Mouse (Mus musculus): ENCODE results near the gene Serpinf1.
A peak's percentile ranks its signal among the peaks of the same experiment; 100 is the strongest.
"Not testable (repeated sequence)": the region's sequence is repeated elsewhere in the genome, so short reads cannot be mapped to it uniquely, and the experiment has no call there.

Serpinf1 gene

DNA sequence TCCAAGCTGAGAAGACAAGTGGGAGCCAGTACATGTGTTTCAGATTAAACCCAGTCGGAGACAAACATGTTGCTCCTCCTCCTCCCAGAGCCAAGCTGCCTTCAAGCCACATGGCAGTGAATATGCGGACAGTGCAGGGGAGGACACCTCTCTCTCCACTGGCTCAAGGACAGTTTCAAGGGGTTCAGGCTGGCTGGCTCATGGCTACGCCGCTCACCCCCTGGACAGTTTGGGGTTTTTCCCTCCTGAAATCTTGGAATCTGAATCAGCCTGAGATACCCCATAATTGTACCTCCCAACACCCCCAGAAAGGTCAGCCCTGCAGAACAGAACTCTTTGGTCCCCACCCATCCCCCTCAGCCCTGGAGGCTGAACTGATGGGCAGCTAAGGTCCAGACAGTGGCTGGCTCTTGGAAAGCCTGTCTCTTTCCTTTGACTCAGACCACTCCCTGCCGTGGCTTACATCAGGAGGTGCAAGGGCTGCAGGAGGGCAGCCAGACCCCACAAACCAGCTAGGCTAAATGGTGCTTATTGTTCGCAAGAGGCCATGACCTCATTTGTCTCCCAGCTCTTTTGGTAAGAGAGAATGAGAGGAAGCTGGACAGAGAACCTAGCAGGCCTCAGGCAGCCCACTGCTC is 1.0 kb downstream of the Serpinf1 start:
- DNase-seq (ENCODE audit: low spot score) = peak; percentile 58

DNA sequence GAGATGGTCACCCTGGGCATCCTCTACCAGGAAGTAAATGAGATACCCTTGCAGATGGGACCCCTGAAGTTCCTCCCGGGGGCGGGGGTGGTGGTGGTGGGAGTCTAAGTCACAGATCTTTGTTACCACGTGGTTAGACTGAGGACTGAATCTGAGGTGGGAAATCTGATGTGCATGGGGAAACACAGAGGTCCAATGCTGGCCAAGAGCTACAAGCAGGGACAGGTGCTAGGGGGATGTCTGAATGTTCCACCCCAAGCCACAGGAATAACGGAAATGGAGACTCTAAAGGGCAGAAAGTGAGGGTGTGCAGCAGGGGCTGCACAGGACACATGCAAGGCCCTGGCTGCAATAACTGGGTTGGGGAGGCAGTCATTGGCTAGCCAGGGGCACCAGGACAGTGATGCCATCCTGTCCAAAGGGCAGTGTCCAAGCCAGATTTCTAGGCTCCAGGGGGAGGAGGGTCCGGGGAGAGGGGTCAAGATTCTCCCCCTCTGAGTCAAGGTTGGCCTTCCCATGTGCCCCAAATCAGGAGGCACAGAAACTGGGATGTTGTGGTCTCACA is 1.6 kb downstream of the Serpinf1 start:
- DNase-seq (ENCODE audit: low spot score) = no peak

DNA sequence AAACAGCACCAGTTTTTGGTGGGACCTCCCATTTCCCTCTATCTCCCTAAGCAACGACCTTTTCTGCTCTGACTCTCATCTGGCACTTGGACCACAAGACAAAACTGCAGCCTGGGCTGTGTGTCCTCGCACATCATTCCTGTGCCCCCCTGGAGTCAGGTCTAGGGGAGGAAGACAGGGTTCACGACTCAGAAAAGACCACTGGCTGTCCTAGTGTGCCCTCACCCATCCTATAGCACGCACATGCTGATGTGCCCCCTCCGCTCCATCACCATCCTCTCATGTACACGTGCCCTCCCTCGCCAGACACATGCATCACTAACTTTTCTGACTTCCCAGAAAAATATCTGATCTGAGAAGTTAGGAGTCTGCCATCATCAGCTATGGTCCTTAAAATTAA is 2.5 kb downstream of the Serpinf1 start:
- DNase-seq (ENCODE audit: low spot score) = no peak

DNA sequence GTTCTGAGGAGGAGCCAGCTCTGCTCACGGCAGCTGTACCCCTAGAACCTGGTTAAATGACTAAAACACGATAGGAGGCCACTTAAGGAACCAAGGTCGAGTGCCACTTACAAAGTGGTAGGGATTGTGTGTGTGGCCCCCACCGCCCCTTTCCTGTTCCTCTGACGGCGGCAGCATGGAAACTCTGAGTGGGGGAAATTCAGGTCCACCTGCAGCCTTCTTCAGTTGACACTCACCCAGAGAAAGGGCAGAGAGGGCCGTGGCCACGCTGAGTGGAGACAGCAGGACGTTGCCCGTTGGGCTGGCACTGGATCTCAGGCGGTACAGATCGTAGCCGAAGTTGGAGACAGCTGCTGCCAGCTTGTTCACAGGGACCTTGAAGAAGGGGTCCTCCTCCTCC is 6.5 kb downstream of the Serpinf1 start:
- DNase-seq (ENCODE audit: low spot score) = no peak

DNA sequence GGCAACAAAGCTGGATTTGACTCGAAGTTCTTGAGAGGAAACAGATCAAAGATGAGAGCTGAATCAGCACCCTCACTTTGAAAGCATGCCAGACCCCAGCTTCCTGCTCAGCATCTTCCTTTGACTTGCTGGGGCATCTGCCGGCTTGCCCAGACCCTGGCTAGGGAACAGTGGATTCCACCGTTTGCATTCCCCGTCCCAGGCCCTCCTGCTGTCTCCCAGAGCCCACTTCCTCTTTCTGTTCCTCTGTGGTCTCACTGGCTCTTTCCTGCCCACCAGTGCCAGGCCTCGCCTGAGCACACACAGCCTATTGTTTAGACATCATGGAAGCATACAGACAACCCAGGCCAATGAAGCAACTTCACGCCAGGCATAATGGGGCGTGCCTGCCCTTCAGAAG is 7.4 kb downstream of the Serpinf1 start:
- DNase-seq (ENCODE audit: low spot score) = no peak

DNA sequence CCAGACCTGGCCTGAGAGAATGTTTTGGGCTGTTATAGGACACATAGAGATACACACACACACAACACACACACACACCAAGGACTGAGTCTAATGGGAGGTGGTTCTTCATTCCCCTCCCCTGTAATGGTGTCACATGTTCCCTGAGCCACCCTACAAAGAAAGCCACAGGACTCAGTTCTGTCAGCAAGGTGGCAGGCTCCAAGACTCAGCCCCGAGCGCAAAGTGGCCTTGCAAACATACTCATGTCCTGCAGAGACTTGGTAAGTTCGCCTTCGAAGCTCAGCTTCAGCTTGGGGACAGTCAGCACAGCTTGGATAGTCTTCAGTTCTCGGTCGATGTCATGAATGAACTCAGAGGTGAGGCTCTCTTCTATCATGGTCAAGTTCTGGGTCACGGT is 11.9 kb downstream of the Serpinf1 start:
- DNase-seq (ENCODE audit: low spot score) = no peak

DNA sequence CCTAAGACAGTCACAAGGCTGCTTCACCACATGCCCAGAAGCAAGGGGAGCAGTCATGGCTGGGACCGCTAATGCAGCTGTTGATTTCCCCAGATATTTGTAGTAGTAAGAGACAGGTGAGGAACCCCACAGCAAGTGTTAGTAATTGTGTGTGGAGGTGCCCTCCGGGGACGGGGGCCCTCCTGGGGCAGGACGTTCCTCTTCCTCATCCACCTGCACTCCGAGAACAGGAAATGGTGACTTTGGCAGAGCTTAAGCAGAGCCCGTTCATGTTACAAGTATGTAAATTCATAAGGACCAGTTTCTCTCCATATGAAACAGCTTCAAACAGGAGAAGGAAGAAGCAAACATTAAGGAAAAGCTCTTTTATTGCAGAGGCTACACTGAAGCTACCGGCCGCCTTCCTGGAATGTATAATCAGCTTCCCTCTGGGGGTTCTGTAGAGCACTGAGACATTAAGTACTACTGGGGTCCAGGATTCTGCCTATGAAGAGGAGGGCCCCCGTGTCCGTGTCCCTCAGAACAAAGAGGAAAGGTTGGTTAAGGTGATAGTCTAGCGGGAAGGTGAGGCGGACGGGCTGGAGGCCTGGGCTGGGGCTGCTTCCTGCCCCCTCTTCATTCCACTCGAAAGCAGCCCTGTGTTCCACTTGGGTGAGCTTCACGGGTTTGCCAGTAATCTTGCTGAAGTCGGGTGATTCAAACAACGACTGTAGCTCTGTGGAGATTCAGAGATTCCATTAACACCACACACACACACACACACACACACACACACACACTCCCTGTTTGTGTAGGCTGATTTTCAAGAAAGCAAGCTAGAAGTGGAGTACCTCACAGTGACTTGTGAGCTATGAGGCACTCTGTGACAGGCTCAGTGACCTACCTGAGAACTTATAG is 12.6 kb downstream of the Serpinf1 start:
- no peak for DNase-seq (ENCODE audit: low spot score)

DNA sequence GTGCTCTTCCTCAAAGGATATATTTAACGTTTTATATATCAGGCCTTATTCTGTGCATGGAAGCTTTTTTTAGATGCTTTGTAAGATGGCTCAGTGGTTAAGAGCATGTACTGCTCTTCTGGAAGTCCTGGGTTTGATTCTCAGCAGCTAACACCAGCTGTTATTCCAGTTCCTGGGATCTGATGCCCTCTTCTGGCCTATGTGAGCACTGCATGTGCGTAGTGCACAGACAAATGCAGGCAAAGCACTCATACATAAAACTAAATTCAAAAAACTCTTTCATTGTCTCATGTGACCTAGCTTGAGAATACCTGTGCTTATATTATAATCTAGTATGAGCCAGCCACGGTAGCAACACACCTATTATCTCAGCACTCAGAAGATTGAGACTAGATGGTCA is 15.6 kb downstream of the Serpinf1 start:
- peak; percentile 71 for DNase-seq (ENCODE audit: low spot score)

DNA sequence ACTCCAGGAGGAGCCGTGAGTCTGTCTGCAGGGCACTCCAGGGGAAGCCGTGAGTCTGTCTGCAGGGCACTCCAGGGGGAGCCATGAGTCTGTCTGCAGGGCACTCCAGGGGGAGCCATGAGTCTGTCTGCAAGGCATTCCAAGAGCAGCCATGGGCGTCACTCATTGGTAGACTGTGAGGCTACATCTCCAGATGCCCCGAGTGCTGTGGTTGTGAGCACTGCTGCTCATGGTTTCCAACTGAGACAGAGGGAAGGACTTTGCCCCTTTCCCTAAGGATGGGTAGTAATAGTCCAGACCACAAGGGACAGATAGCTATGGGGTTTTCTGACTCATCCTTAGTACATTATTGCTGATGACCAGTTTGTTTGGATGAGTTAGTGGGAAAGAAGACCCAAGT is 16.4 kb downstream of the Serpinf1 start:
- no peak for DNase-seq (ENCODE audit: low spot score)

DNA sequence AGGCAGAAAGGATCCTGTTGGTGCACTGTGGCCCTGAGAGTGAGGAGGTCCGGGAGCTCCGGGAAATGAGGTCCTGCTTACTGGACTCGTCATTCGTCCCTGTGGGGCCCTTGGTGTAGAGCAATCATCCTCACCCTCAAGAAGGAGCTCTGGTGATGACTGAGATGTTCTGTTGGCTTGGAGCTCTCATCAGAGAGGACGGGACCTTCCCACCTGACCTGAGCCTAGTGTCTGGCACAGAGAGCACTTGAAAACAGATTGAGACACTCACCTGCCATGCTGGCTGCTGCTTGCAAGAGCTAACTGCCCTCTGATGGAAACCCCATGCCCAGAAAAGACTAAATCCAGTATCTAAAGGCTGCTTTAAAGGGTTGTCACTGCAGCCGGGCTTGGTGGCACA is 17.7 kb downstream of the Serpinf1 start:
- DNase-seq (ENCODE audit: low spot score) = no peak

DNA sequence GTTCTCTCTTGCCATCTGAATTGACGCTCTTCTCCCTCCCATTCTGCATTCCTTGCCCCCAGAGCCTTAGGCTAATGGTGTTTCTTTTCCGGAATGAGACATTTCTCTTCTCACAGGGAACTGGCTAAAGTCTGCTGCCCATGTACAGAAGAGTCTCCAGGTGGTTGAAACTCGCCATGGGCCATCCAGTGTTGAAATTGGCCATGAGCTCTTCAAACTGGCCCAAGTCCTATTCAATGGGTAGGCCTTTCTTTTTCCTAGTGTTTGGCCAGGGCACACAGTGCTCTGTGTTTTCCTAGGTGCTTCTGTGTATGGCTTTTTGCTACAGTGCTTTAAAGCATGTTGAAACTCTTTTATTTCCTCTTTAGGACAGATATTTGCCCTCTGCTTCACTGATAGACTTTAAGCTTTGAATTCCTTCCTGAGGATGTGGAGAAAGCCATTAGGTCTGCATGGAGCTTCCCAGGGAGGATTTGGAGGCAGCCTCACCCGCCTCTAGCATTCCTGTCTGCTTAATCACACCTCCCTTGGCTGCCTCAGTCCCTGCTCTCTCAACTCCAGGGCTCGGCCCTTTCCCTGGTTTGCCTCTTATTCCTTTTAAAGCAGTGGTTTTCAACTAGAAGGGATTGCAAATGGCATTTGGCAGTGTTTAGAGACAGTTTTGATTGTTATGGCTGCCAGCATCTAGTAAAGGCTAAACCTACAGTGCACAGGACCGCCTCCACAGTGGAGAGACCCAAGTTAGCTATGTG is 19.0 kb downstream of the Serpinf1 start:
- DNase-seq (ENCODE audit: low spot score) = no peak

DNA sequence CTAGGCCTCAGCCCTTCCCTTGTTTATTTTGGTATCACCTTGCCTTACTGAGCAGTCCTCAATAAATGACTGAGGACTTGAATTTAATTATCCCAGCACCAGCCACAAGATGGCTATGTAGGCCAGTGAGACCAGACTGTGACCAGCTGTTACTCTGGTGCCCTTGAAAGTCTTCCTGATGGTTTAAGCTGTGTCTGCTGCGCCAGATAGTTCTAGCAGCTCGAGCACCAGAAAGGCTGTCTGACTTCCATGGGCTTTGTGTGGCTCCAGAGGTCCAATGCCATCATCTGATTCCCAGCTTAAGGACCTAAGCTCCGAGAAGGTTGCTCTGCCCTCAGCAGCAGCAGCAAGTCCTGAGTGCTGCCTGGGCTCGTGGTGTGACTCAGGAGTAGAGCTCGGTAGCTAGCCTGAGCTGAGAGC is 20.2 kb downstream of the Serpinf1 start:
- DNase-seq (ENCODE audit: low spot score) = peak; percentile 58

DNA sequence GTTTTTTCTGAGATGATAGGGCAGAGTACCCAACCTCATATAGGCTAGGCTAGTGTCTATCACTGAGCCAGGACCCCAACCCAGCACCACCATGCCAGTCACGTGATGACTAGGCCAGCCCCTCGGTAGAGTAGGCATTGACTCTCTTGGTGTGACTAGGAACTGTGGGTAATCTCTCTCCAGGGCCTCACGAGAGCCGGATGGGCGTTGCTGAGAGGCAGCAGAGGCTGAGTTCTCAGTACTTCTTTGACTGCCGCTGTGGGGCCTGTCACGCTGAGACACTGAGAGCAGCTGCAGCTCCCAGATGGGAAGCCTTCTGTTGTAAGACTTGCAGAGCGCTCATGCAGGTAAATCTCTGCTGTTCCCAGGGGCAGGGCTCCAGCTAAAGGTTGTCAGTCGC is 22.4 kb downstream of the Serpinf1 start:
- DNase-seq (ENCODE audit: low spot score) = no peak

DNA sequence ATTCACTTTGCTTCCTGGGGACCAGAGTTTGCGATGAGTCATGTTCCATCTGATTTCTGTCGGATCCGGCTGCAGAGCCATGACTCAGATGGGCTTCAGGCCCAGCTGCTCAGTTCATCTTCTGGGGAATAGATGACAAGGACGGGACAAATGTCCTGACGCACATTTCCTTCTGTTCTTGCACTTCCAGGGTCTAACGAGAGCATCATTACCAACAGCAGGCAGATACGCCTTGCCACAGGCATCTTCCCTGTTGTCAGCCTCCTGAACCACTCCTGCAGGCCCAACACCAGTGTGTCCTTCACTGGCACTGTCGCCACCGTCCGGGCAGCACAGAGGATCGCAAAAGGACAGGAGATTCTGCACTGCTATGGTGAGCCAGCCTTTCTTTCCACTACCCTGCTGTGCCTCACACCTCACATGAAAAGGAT is 23.1 kb downstream of the Serpinf1 start:
- DNase-seq (ENCODE audit: low spot score) = no peak

DNA sequence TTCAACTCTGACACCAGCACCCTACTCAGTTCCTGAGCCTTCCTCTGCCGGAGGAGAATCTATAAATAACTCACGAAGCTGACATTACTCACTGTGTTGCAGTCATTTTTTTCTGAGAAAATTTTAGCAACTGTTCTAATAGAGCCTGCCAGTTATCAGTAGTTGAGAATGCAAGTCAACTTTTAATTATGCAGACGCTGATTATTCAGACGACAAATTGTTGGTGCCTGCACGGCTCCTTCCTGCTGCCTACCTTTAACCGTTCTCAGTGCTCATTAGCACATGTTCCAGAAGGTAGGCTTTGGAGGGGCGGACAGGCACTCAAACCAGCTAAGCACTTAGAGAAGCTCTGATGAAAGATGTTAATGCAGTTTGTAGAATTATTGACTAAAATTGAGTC is 25.0 kb downstream of the Serpinf1 start:
- DNase-seq (ENCODE audit: low spot score) = no peak

DNA sequence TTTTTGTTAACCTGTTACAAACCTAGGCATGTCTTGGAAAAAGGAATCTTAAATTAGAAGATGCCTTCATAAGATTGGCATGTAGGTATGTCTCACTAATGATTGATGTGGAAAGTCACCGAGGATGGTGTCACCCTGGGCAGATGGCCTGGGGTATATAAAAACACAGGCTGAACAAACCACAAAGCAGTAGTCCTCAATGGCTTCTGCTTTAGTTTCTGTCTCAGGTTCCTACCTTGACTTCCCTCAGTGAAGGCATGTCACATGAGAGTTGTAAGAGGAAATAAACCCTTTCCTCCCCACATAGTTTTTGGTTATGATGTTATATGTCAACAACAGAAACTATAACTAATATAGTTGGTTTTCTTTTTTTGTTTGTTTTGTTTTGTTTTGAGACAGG is 26.9 kb downstream of the Serpinf1 start:
- DNase-seq (ENCODE audit: low spot score) = no peak

DNA sequence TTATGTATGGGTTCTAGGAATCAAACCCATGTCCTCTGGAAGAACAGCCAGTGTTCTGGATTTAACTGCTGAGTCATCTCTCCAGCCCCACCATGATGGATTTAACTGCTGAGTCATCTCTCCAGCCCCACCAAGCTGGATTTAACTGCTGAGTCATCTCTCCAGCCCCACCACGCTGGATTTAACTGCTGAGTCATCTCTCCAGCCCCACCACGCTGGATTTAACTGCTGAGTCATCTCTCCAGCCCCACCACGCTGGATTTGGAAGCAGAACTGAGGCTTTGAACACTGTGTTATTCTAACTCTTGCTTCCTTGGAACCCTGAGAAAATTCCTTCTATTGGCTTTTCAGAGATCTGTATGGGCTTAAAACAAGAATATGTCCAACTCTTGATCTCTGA is 39.0 kb downstream of the Serpinf1 start:
- not testable (repeated sequence) for DNase-seq (ENCODE audit: low spot score)

DNA sequence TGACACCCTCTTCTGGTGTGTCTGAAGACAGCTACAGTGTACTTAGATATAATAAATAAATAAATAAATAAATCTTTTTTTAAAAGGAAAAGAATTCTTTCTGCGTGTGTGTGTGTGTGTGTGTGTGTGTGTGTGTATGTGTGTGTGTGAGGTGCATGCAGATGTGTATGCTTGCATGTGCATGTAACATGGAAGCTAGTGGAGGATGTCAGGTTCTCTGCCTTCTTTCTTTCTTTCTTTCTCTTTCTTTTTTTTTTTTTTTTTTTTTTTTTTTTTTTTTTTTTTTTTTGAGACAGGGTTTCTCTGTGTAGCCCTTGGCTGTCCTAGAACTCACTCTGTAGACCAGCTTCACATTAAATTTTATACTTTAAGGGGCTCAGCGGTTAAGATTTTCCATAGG is 43.7 kb downstream of the Serpinf1 start:
- not testable (repeated sequence) for DNase-seq (ENCODE audit: low spot score)

DNA sequence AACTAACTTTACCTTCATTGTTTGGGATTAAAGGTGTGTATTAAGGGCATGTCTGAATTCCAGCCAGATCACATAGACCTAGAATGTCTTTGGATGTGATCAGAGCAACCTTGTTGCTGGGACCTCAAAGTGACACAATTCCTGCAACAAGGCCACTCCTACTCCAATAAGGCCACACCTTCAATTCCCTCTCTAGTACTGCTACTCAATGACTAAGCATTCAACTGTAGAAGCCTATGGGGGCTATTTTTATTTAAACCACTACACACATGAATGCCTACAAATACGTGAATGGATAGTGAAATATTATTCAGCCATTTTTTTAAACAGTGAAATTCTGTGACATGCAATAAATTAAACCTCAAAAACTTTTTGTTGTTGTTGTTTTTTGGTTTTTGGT is 45.4 kb downstream of the Serpinf1 start:
- no peak for DNase-seq (ENCODE audit: low spot score)
